Mouse (Mus musculus) E14TG2a.4 (cell line): Measurements from ENCODE around the gene Herc1.

Source experiments
- CTCF ChIP-seq: conservative IDR thresholded peaks from 2 replicates; pipeline ENCODE4 v1.5.1; 2014; ENCODE audit warnings: low read length
- POU5F1 ChIP-seq: IDR thresholded peaks from 2 replicates; pipeline ENCODE4 v1.6.1; 2014; ENCODE audit warnings: low read length, borderline replicate concordance

- TF ChIP-seq CTCF (no peak), POU5F1 (no peak)
Observed at GRCm38 (mm10) chr9:66518251-66518650, 168.0 kb downstream of the Herc1 start.
